Mouse (Mus musculus) lung, adult 18-20 months (tissue): Measurements from ENCODE around the gene Thoc5.

Experiments
- DNase-seq, 2 experiments: peaks; one replicate each; pipeline ENCODE4 v3.0.0; 2022; ENCODE audit warnings: mixed read lengths in 2 of 2

The Thoc5 gene

GRCm38 (mm10) chr11:4894848-4895816 lies at the start of gene Thoc5:
Thoc5 (plus strand) TSS chr11:4895320.
- peak; percentile 81 to 85 for DNase-seq

GRCm38 (mm10) chr11:4848483-4849248 lies 46.5 kb upstream of the Thoc5 start:
- peak; percentile 36 to 43 for DNase-seq

GRCm38 (mm10) chr11:4849258-4849943 lies 45.7 kb upstream of the Thoc5 start, which contains the start of gene Nf2:
Nf2 (minus strand) TSS chr11:4849536.
- DNase-seq, result peak; percentile 99

- no peak for DNase-seq
Measured at GRCm38 (mm10) chr11:4850404-4850803, 44.7 kb upstream of the Thoc5 start.

GRCm38 (mm10) chr11:4853021-4853420 lies 42.1 kb upstream of the Thoc5 start:
- no peak for DNase-seq

GRCm38 (mm10) chr11:4854181-4854580 lies 40.9 kb upstream of the Thoc5 start:
- no peak for DNase-seq

GRCm38 (mm10) chr11:4858416-4858815 lies 36.7 kb upstream of the Thoc5 start:
- no peak for DNase-seq

GRCm38 (mm10) chr11:4860986-4861385 lies 34.1 kb upstream of the Thoc5 start:
- no peak for DNase-seq

- no peak for DNase-seq
Measured at GRCm38 (mm10) chr11:4861816-4862604, 33.1 kb upstream of the Thoc5 start.

GRCm38 (mm10) chr11:4862730-4863129 lies 32.4 kb upstream of the Thoc5 start:
- no peak for DNase-seq

- peak; percentile 43 to 67 for DNase-seq
Measured at GRCm38 (mm10) chr11:4865645-4866251, 29.4 kb upstream of the Thoc5 start.

GRCm38 (mm10) chr11:4873755-4874475 lies 21.2 kb upstream of the Thoc5 start, which contains the start of gene Nipsnap1:
Nipsnap1 (plus strand) TSS chr11:4873951.
- peak; percentile 76 to 80 for DNase-seq

GRCm38 (mm10) chr11:4874551-4874950 lies 20.6 kb upstream of the Thoc5 start:
- DNase-seq, result peak in 1 of 2 experiments; percentile 11

- no peak for DNase-seq
Measured at GRCm38 (mm10) chr11:4881087-4881486, 14.0 kb upstream of the Thoc5 start.

GRCm38 (mm10) chr11:4882892-4883627 lies 12.1 kb upstream of the Thoc5 start:
- DNase-seq, result peak; percentile 82 to 89

GRCm38 (mm10) chr11:4885385-4885903 lies 9.7 kb upstream of the Thoc5 start:
- DNase-seq, result peak; percentile 31 to 38

- DNase-seq, result no peak
Measured at GRCm38 (mm10) chr11:4886987-4887386, 8.1 kb upstream of the Thoc5 start.

GRCm38 (mm10) chr11:4900437-4900836 lies 5.3 kb downstream of the Thoc5 start:
- no peak for DNase-seq

- DNase-seq, result no peak
Measured at GRCm38 (mm10) chr11:4901956-4902355, 6.8 kb downstream of the Thoc5 start.

GRCm38 (mm10) chr11:4906231-4906630 lies 11.1 kb downstream of the Thoc5 start:
- DNase-seq, result no peak
